Mouse (Mus musculus): ENCODE data around the gene Gfod1.

Gene Gfod1

DNA sequence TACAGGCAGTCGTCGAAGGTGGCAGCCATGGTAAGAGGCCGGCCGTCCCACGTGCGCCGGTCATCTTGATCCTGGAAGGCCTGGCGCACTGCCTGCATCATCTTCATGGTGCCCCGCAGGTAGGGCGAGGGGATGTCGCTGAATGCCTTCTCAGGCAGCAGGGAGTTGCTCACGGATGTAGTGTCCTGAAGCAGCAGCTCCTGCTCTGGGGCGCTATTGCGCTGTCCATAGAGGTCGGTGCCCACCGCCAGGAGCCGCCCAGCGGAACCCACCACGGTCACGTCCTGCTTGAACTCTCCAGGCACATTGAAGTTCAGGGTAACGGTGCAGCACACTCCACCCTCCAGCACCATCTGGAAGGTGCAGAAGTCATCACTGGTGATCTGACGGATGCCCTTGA is 103.5 kb downstream of the Gfod1 start:
- DNase-seq (ENCODE audit: low read depth): no peak

DNA sequence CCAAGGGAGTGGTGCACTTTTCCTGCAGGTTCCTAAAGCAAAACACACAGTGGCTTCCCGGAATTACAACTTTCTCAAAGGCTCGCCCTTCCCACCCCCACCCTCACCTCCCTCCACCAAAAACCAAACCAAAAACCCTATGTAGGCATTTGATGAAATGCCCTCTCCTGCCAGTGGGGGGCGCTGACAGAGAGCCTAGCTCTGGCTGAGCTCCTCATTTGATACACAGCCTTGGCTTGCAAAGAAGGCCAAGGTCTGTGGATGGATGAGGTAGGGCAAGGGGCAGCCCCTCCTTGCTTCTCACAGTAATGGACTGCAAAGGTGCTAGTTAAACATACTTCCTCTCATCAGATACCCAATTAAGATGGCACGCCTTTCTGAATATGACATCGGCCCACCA is 104.2 kb downstream of the Gfod1 start:
- peak; percentile 78 for DNase-seq (ENCODE audit: low read depth)

DNA sequence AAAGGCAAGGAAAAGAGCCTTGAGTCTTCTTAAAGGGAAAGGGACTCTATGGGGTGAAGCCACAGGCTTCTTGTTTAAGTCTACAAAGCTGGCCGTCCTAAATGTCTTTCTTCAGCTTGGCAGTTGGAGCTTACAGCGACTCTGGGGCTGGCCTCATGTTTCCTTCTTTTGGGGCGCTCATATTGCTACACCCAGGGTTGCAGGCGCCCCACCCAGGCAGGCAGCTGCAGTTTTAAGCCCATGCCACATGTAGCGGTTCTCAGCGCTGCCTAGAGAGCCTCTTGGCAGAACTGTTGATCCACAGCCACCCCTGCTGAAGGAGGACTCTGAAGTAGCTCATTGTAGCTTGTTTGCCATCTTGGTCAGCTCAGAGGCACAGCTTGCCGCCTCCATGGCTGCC is 104.7 kb downstream of the Gfod1 start:
- DNase-seq (ENCODE audit: low read depth): no peak

DNA sequence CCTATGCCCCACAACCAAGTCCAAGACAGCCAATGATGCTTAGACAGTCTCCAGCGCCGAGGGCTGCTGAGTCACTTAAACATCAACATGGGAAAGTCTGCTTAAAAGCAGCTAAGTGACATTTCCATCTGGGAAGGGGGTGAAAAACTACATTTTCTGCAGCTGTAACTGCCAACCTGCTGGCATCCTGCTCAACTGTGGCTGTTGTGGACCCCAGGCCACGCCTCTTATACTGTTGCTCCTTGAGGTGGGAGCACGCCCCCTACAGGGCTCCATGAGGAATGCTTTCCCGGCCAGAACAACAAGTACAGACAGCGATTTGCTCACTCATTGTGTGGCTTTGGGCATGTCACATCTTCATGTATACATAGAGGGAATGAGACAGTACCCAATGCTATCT is 106.8 kb downstream of the Gfod1 start:
- DNase-seq (ENCODE audit: low read depth): peak; percentile 50

DNA sequence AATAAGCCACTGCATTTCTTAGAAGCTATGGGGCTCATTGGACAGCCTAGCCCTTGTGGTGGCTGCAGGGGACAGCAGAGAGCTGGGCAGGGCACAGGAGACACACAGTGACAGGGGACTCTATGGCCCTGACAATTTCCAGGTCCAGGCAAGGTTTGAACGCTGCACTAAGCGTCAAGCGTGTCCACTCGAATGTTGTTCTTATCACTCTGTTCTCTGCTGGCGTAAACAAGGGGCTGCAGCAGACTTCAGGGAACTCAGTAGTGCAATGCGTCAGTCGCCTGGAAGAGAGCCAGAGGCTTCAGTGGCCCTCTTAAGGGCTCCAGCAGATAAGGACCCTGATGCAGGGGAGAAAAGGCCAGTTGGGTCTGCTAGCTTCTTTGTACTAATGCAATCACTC is 108.0 kb downstream of the Gfod1 start:
- DNase-seq (ENCODE audit: low read depth): no peak

DNA sequence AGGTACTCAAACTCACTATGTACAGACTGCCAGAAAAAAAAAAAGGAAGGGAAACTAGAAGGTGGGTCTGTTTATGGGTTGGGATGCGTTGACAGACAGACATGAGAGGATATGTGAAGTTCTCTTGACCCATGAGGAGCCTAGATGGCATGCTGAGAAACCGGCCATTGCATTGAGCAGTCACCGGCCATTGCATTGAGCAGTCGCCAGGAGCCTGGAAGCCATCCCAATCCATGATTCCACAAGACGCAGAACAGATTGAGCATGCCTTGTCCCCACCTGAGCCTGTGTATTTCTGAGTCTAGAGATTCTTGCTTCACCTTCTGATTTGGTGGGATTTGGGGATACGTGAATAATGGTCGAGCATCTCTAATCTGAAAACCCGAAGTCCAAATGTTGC is 110.0 kb downstream of the Gfod1 start:
- no peak for DNase-seq (ENCODE audit: low read depth)

DNA sequence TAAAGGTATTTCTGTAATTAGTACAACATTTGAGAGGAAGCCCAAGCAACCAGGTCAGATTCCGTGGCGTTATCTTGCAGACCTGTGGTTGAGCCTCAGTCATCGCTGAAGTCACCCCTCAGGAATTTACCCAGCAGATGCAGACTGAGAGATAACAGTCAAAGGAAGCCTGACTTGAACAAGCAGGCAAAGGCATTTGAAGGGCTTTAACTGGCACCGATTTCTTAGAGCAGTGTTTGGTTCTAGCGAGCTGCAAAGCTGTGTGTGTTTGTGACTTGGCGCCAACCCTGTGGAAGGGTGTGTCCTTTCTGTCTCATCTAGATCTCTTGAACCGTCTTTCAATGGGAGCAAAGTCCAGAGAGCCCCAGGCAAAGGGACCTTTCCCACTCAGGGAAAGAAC is 110.7 kb downstream of the Gfod1 start:
- DNase-seq (ENCODE audit: low read depth): peak; percentile 48

DNA sequence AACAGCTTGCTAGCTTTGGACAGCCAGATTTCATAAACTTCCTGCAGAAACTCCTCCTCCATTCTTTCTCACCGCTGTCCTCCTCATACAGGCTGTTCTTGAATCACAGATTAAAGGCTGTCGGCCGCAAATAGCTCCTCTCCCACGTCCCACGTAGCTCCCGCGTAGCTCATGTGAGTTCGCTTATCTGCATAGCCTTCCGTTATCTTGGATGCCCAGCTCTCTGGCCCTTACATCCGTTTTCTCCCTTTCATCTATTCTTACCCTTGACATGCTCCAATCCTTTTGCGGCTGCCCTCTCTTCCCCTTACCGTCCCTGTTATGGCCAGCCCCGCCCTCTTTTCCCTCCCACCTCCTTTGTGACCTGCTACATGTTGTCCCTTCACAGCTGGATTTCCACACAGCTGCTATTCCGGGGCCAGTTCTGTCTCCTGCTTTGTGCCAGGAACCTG is 112.2 kb downstream of the Gfod1 start:
- DNase-seq (ENCODE audit: low read depth): peak; percentile 57

DNA sequence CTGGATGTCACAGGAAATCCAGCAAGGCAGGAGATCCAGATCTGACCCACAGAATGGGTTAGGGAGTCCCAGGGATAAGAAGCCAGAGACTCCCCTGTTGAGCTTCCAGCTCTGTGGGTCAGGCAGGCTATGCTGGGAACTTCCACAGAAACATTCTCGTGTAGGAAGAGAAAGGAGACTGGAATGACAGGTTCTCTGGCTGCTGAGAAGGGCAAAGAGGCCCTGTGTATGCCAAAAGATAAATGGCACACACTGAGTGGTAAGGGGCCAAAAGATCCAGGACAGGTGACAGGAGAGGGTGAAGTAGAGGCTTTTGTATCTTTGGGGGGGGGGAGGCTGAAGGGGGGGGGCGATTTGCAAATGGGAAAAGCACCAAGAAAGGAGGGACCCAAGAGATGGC is 112.7 kb downstream of the Gfod1 start:
- DNase-seq (ENCODE audit: low read depth): no peak

DNA sequence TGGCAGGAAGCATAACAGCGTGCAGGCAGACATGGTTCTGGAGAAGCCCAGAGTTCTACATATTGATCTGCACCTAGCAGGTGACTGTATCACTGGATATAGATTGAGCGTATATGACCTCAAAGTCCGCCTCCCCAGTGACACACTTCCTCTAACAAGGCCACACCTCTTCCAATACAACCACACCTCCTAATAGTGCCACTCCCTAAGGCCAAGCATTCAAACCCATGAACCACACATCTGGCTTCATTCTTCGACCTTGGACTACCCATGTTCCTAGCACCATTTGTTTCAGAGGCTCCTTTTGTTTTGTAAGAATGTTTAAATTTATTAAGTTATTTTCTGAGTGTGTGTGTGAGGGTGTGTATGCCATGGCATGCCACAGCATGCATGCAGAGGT is 116.2 kb downstream of the Gfod1 start:
- DNase-seq (ENCODE audit: low read depth): no peak

DNA sequence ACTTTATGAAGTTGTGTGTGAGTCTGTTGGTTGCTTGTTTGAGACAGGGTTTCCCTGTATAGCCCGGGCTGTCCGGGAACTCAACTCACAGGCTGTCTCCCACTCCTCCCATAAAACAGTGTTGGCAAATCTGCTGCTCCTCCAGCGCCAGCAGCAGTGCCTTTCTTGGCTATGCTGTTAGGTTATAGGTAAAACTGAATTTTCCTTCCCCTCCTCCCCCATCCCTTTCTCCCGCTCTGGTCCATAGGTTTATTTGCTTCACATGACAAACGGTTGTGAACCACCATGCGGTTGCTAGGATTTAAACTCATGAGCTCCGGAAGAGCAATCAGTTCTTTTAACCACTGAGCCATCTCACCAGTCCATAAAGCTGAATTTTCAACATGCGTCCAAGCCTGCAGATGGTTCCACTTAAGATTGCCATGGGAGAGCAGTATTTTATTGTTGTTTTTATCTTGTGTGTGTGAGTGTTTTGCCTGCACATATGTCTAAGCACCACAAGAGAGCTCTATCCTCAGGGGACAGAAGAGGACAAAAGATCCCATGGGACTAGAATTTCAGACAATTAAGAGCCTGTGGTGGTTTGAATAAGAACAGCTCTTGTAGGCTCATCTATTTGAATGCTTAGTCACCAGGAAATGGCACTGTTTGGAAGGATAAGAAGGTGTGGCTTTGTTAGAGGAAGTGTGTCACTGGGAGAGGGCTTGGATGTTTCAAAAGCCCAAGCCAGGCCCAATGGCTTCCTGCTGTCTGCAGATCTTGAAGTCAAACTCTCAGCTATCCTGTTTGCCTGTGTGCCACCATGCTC is 120.5 kb downstream of the Gfod1 start:
- no peak for DNase-seq (ENCODE audit: low read depth)

DNA sequence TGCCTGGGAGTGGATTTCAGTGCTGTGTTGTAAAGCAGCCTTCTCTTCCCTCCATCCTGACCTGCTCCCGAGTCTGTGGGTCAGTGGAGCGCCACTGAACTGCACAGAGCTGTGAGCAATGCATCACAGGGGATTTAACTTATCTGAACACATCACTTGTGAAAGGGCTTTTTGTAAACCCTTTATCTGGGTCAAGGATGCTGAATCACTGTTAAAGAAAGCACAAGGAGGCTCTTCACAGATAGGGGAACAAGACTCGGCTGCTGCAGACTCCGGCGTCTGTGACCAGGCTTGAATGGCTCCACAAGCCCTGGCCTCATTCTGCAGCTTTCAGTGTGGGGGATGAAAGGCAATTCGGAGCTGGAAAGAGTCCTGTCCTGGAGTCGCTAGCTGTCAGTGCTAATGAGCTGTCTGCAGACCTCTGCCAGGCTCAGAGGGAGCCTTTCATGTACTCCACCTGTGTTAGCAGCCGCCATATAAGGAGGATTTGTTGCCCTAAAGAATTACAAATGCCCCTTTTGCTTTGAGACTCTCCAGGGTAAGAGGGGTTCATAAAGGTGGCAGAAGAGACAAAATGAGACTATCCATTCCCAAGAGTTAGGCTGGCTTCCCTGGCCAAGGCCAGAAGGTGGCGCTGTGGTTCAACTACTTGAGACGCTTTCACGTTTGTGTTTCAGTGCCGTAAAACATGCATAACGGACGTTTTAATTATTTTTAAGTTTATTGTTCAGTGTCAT is 121.3 kb downstream of the Gfod1 start:
- peak; percentile 93 for DNase-seq (ENCODE audit: low read depth)

DNA sequence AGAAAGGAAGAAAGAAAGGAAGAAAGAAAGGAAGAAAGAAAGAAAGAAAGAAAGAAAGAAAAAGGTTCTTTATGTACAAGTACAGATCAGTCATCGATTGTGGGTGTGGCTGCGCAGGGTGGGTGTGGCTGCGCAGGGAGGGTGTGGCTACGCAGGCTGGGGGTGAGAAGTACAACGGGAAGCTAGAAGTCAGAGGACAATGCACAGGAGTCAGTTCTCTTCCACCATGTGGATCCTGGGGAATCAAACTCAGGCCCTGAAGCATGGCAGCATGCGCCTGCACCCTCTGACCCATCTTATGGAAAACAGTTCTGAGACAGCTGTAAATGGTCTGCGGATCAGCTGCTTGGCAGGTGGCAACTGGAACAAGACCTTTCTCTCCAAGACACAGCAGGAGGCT is 122.9 kb downstream of the Gfod1 start:
- no peak for DNase-seq (ENCODE audit: low read depth)

DNA sequence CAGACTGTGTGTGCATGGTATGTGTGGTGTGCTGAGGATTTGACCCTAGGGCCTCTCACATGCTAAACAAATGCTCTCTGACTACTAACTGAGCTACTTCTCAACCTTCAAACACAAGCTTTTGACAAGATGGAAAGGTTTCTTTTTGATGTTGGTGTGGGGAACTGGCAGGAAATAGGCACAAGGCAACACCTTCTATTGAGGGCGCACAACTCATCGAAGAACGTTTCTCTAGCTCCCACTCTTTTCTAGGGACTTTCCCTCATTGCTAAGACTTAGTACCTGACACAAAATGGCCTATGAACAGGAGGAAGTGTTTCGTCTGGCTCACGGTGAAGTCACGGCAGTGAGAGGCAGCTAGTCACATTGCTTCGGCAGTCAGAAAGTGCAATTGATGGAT is 126.7 kb downstream of the Gfod1 start:
- DNase-seq (ENCODE audit: low read depth): peak; percentile 86

DNA sequence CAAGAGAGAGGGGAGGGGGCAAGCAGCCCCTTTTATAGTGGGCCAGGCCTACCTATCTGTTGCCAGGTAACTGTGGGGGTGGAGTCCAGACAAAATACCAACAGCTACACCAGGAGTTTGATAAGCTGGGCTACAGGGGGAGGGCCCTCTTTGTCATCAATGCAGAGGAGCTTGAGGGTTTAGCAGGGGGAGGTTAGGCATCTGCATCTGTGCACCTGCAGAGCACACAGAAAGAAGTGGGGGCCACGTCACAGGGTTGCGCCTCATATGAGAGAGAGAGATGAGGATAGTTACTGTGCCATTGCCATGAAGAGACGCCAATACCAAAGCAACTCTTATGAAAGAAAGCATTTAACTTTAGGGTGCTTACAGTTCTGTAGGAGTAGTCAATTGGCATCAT is 127.3 kb downstream of the Gfod1 start:
- DNase-seq (ENCODE audit: low read depth): no peak

DNA sequence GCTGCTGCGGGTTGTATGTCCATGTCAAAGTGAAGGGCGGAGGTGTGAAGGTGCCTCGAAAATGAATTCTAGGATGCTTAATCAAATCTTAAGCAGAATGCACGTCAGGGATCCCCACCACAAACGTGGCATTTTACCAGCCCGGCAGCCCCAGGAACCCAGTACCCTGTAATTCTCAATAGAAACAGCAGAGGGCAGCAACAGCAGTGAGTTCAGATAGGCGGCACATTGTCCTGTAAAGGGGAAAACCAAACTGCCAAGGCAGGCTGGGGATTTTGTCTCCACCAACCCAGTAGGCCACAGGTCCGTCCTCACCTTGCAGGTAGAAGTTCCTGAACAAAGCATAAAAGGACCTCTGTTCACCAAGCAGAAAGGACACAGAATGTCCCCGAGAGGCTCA is 130.7 kb downstream of the Gfod1 start:
- DNase-seq (ENCODE audit: low read depth): peak; percentile 94

DNA sequence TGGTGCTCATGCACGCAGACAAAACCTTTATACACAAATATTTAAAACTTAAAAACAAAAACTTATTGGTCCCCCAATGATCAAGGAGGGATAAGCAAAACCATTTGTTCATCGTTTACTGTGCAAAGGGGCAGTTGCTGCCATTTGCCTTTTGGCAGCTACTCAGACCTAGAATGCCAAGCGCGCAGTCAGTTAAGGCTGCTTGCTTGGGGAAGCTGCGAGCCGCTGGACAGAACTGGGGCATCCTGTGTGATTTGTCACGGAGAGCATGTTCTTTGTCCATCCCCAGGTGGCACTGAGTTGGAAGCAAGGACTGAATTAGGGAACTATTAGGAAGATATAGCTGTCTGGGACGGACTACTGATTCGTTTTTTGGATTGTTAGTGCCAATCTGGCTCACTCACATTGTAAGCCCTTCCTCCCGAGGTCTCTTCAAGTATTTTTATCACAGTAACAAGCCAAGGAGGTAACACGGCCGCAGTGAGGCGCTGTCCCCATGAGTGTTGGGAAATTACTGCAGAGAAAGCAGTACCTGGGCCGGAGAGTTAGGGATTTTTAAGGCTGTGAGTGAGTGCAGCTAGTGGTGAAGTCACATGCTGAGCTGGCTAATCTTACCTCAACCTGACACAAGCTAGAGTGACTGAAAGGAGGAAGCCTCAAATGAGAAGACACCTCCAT is 131.8 kb downstream of the Gfod1 start:
- DNase-seq (ENCODE audit: low read depth): peak; percentile 60

DNA sequence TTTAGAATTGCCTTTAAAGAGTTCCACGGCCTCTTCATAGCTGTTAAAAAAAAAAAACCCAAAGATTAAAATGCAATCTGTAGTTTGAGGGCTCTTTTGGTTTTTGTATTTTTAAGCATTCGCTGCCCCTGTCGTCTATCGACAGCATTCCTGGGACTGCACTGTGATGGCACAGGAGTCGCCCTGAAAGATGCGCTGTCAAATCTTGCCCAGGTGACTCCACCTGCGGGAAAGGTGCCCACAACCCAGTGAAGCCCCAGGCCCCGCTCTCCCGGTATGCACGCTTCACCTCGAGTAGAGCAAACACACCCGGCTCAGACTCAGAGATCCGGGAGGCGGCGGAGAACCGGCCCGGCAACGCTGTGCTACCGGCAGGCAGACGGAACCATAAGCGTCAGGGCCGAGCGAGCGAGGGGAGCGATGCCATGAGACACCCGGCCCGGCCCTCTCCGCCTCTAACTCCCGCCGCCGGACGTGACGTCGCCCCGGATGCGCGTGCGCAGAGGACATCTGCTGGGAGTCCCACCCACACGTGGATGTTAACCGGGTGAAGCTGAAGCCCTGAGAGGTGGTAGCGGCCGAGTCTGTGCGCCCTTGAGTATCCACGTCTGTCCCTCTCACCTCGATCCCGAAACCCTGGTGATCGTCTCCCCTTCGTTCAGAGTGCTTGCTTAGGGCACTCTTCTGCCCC is 132.8 kb downstream of the Gfod1 start, which contains the start of gene Tbc1d7:
TSS of gene Tbc1d7 (minus strand) at position 482 of the 691 bp plus-strand sequence.
- peak; percentile 99 for DNase-seq (ENCODE audit: low read depth)

DNA sequence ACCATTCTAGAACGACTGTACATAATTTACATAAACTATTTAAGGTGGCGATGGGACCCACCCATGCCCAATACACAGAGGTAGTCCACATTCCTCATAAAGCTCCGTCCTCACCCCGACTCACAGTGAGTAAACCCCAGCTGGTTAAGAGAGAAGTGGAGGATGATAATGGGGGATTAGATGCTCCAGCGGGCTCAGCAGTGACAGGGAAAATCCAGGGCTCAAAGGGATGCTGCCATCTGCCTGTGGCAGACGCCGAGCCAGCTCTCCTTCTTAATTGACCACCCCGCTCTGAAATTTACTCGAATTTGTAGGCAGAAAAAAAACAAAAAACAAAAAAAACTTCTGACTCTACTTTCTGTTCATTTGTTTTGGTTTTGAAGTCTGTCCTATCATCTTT is 136.3 kb downstream of the Gfod1 start:
- DNase-seq (ENCODE audit: low read depth): no peak

DNA sequence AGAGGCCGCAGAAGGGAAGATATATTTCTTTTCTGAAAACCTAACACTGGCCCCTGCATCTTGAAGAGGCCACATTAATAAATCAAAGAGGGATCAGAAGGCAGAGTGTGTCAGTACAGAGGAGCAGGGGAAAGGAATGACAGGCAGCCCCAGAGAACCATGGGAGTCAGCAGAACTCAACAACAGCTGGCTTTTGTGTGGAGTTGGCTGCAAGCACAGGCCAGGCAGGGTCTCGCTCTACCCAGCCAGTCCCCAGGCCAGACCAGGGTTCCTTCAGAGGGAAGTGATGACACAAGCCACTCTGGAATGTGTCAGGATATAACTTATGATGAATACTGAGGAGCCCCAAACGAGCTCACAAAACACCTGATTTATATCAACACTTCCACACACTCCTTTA is 144.5 kb downstream of the Gfod1 start:
- no peak for DNase-seq (ENCODE audit: low read depth)

DNA sequence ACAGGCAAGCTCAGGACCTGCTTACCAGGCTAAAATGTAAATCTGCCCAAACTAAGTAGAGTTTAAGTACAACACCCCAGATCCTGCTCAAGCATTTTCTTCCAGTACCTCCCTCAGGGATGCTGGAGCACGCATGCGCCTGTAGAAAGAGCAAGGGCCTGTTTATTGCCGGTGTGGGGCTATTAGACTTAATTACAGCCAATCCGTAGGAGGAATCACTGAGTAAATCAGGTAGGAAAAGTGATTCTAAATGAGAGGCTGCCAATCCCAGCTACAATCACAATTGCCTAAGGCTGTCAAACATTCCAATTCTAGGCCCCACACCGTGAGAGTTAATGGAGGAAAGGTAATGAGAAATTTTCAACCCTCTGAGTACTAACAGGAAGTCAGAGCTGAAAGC is 145.7 kb downstream of the Gfod1 start:
- DNase-seq (ENCODE audit: low read depth): no peak

DNA sequence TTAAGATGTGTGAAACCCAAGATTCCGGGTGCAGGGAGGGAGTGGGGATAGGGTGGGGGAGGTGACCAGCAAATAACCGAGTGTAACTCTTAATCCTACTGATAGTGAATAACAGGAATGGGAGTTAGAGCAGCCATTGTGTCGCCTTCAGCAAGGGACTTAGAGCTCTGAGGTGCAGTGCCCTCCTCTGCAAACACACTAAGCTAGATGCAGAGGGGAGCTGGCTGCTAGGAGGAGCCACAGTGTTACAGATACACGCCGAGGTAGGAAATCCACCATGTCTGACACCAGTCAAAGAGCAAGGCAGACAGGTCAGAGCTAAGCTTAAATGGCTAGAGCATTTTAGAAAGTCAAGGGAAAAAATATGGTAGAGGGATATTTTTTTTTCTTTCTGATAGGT is 146.6 kb downstream of the Gfod1 start:
- no peak for DNase-seq (ENCODE audit: low read depth)
